ENCODE assay signal across 16 mouse cellular contexts in genomic region chr15:103115726-103116125, GRCm38 (mm10). TPM values are rescaled to one million over a fixed set of nuclear protein-coding genes. Genes with fewer than 3 reads are reported as not detected.
DNase-seq lines count a peak whose midpoint lies in the region; ATAC-seq and TF ChIP-seq lines count a peak whose summit lies in the region.
"Had no signal": no experiment of that assay in that cellular context is flagged by ENCODE, and none has a peak within 500 bp of the region (broad histone marks: within the 10 kb centered on the region; RNA-seq: fewer than 3 reads in every experiment).

No protein-coding gene starts in this region.

- peak overlapping the region; percentile 1; the same call in 1 of the 2 replicates for H3K4me2 ChIP-seq in lung, embryonic 14.5 days
- H3K4me2 ChIP-seq in embryonic facial prominence, embryonic 15.5 days (replicated peaks) = peak overlapping the region; percentile 8
- H3K4me2 ChIP-seq in limb, embryonic 12.5 days = peak overlapping the region; percentile 39
- peak overlapping the region; percentile 11 for H3K4me2 ChIP-seq in stomach, embryonic 15.5 days
- H3K4me2 ChIP-seq: heart, embryonic 15.5 days; midbrain, embryonic 12.5 days had no signal

- no peak for ATAC-seq in lung, embryonic 14.5 days (ENCODE audit: insufficient read depth)
- ATAC-seq in embryonic facial prominence, embryonic 15.5 days (ENCODE audit: insufficient number of reproducible peaks, low FRiP score, low TSS enrichment, low read depth) = no peak
- no peak for ATAC-seq in limb, embryonic 12.5 days (ENCODE audit: insufficient number of reproducible peaks, insufficient read depth, low FRiP score, low TSS enrichment, low read depth)
- no peak for ATAC-seq in stomach, embryonic 15.5 days (ENCODE audit: insufficient read depth, low FRiP score, low read depth)

- no peaks in the 10 kb centered on the region for H3K4me1 ChIP-seq in lung, embryonic 14.5 days (ENCODE audit: insufficient read depth)
- peaks cover 43% of the 10 kb centered on the region for H3K4me1 ChIP-seq in embryonic facial prominence, embryonic 15.5 days
- peaks cover 39% of the 10 kb centered on the region for H3K4me1 ChIP-seq in limb, embryonic 12.5 days (replicated peaks)
- H3K4me1 ChIP-seq in stomach, embryonic 15.5 days = peaks cover 23% of the 10 kb centered on the region

- H3K9ac ChIP-seq in lung, embryonic 14.5 days = no peak overlapping the region
- no peak overlapping the region for H3K9ac ChIP-seq in embryonic facial prominence, embryonic 15.5 days
- H3K9ac ChIP-seq in limb, embryonic 12.5 days (replicated peaks) = no peak overlapping the region
- H3K9ac ChIP-seq in stomach, embryonic 15.5 days = no peak overlapping the region
- H3K9ac ChIP-seq: forebrain, postnatal 0 days; heart, embryonic 15.5 days; midbrain, embryonic 12.5 days had no signal

- no peaks in the 10 kb centered on the region for H3K36me3 ChIP-seq in lung, embryonic 14.5 days (ENCODE audit: insufficient read depth)
- H3K36me3 ChIP-seq in embryonic facial prominence, embryonic 15.5 days = no peaks in the 10 kb centered on the region
- H3K36me3 ChIP-seq in limb, embryonic 12.5 days = no peaks in the 10 kb centered on the region
- no peaks in the 10 kb centered on the region for H3K36me3 ChIP-seq in stomach, embryonic 15.5 days
- H3K36me3 ChIP-seq: heart, embryonic 15.5 days; midbrain, embryonic 12.5 days had no signal

- DNase-seq in lung, embryonic 14.5 days = no peak
- DNase-seq in lung, adult 18-20 months = no peak
- no peak for DNase-seq in frontal cortex, postnatal 25 days (ENCODE audit: low spot score in 2 of 2)
- DNase-seq in cerebellum, adult 9-11 months = no peak
- DNase-seq: cerebellum, postnatal 10 days; forebrain, postnatal 0 days; heart, adult 18-20 months; kidney, adult 11 months; lung, postnatal 4 days; thymus, postnatal 36 days had no signal

- no peak overlapping the region for H3K4me3 ChIP-seq in lung, embryonic 14.5 days (ENCODE audit: low read depth, low read length)
- H3K4me3 ChIP-seq in embryonic facial prominence, embryonic 15.5 days (replicated peaks) = no peak overlapping the region
- no peak overlapping the region for H3K4me3 ChIP-seq in limb, embryonic 12.5 days (replicated peaks)
- H3K4me3 ChIP-seq in stomach, embryonic 15.5 days (replicated peaks) = no peak overlapping the region
- H3K4me3 ChIP-seq: heart, embryonic 15.5 days; layer of hippocampus, adult 2 months; midbrain, embryonic 12.5 days had no signal

- H3K27ac ChIP-seq in lung, embryonic 14.5 days (ENCODE audit: low read depth) = no peak overlapping the region
- H3K27ac ChIP-seq in embryonic facial prominence, embryonic 15.5 days (replicated peaks) = peak overlapping the region; percentile 72
- peak overlapping the region; percentile 82 for H3K27ac ChIP-seq in limb, embryonic 12.5 days
- H3K27ac ChIP-seq in stomach, embryonic 15.5 days = peak overlapping the region; percentile 23
- H3K27ac ChIP-seq: heart, embryonic 15.5 days; layer of hippocampus, adult 2 months; midbrain, embryonic 12.5 days had no signal

- WGBS in lung, embryonic 14.5 days = 39% methylated on average over 5 of the region's 5 CpGs
- 22% methylated on average over 5 of the region's 5 CpGs for WGBS in embryonic facial prominence, embryonic 15.5 days
- WGBS in limb, embryonic 12.5 days = 11% methylated on average over 5 of the region's 5 CpGs
- 51% methylated on average over 5 of the region's 5 CpGs for WGBS in stomach, embryonic 15.5 days

- H3K27me3 ChIP-seq in lung, embryonic 14.5 days (ENCODE audit: insufficient read depth, low read length) = peaks cover 22% of the 10 kb centered on the region; the same call in 1 of the 2 replicates
- peaks cover 29% of the 10 kb centered on the region for H3K27me3 ChIP-seq in embryonic facial prominence, embryonic 15.5 days
- peaks cover 80% of the 10 kb centered on the region for H3K27me3 ChIP-seq in limb, embryonic 12.5 days
- H3K27me3 ChIP-seq in stomach, embryonic 15.5 days (replicated peaks) = no peaks in the 10 kb centered on the region; the same call in 1 of the 2 replicates

- H3K9me3 ChIP-seq in lung, embryonic 14.5 days (ENCODE audit: low read depth, low read length) = no peaks in the 10 kb centered on the region
- H3K9me3 ChIP-seq in embryonic facial prominence, embryonic 15.5 days (replicated peaks) = no peaks in the 10 kb centered on the region
- no peaks in the 10 kb centered on the region for H3K9me3 ChIP-seq in limb, embryonic 12.5 days
- H3K9me3 ChIP-seq in stomach, embryonic 15.5 days = no peaks in the 10 kb centered on the region
- H3K9me3 ChIP-seq: heart, embryonic 15.5 days; midbrain, embryonic 12.5 days had no signal

- TF ChIP-seq CTCF in lung, embryonic 14.5 days (IDR thresholded peaks at IDR 0.05; ENCODE audit: low read depth) = no peak

RNA-seq across cellular contexts. Expression of gene Smug1, which starts 51.2 kb away (rescaled TPM):
- 18.0 and 18.1 TPM in 2 replicates for polyA plus RNA-seq in lung, embryonic 14.5 days (2014; fragmentation: Nextera tagmentation; extraction: Ambion mirVana)
- polyA plus RNA-seq in embryonic facial prominence, embryonic 15.5 days (2015; fragmentation: Nextera tagmentation; extraction: Ambion mirVana) = 17.9 and 18.0 TPM in 2 replicates
- 14.6 and 15.2 TPM in 2 replicates for polyA plus RNA-seq in limb, embryonic 12.5 days (2016; fragmentation: Nextera tagmentation; extraction: Ambion mirVana)
- polyA plus RNA-seq in stomach, embryonic 15.5 days (2015; fragmentation: Nextera tagmentation; extraction: Ambion mirVana) = 18.3 and 21.6 TPM in 2 replicates
